Mouse (Mus musculus): ENCODE results near the gene Cyp2t4.

The Cyp2t4 gene

DNA sequence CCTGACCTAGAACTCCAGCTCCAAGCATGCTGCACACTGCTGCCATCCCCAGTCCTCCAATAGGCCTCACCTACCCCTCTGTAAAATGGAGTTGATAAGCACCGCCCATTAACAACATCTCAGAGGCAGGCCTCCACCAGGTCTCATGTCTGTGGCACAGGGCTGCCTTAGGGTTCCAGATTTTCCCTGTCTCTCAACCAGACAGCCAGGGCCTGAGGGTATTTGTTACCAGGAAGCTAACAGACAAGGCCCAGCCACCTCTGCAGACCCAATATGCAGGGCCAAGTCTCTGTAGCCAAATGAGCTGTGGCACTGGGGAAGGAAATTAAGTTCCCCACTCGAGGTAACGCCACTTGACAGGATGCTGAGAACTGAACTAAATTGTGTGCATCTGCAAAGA, 7.4 kb downstream of the Cyp2t4 start:
- no peak for DNase-seq (ENCODE audit: low spot score in 2 of 2)

DNA sequence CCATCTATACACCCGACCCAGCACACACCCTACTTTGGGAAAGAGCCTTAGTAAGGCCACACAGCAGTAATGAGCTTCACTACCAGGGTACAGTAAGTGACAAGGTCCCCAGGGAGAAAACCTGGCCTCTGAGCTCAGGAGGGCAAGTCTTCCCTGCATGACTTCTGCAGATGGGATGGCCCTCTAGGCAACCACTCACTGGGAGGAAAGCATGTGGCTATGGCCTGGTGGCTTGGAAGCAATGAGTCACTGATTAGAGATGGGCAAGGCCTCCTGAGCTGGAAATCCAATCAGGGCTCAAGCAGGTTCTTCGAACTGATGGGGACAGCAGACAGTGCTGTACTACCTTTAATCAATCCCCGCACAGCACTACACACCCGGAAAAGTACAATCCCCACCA, 8.2 kb downstream of the Cyp2t4 start:
- no peak for DNase-seq (ENCODE audit: low spot score in 2 of 2)

DNA sequence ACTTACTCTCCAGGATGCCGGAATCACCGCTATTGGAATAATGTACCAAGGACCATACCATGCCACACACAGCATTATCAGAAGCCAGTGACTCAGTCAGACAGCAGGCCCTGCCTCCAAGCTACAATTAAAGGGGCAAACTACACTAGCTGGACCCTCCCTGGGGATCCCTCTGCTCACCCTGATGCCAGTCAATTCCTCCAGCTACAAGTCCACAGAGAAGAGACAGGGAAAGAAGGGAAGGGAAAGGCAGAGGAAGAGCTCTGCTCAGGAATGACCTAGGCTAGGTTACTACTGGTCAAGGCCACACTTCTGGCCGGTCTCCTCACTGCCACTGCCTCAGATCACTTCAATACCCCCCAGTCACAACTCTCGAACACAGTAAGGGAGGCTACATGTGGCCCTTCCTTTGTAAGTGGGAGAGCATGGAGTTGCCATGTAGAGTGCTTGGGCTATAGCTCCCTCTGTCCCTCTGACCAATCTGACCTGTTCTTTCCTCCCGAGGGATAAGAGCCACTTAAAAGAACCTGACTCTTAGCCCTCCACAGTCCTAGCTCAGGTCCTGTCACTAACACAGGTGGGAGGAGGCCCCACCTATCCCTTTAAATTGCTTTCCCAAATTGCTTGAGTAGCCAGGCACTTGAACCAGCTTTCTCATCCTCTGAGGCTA, 9.4 kb downstream of the Cyp2t4 start:
- DNase-seq (ENCODE audit: low spot score in 2 of 2): no peak

GRCm38 (mm10) chr7:27163450-27163805, 9.9 kb downstream of the Cyp2t4 start:
- no peak for DNase-seq (ENCODE audit: low spot score in 2 of 2)

DNA sequence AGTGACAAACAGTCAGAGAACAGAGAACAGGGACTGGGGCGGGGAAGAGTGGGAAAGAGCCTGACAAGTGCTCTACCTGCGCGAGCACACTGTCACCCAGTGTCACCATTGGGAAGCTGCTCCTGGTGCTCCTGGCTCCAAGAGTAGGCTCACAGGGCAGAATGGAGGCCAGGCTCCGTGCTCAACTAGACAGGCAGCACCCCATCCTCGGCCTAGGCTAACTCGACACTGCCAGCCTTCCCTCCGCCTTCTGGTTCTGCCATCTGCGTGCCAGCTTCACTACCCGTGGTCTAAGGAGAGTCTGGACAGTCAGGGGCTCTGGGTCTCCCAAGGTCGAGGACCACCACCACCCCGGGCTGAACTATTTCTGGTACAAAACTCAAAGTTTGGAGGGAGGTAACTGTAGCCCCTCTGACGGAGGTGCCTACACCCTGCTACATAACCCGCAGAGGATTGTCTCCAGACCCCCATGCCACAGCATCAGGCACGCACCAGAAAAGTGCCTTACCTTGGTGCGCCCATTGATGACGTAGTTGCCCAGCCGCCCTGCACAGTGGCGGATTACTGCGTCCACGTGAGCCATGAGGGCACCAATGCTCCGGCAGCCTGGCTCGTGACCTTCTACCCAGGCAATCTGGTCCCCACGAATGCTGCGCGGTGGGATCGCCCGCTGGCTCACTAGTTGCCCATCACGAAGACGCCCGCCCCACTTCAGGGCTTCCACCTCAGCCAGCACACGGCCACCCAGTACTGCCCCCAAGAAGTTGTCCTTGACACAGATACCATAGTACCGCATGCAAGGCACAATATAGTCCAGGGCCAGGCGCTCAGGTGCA, 10.8 kb downstream of the Cyp2t4 start:
- no peak for DNase-seq (ENCODE audit: low spot score in 2 of 2)

GRCm38 (mm10) chr7:27165007-27165655, 11.6 kb downstream of the Cyp2t4 start:
- DNase-seq (ENCODE audit: low spot score in 2 of 2): no peak

GRCm38 (mm10) chr7:27165696-27166095, 12.2 kb downstream of the Cyp2t4 start:
- DNase-seq (ENCODE audit: low spot score in 2 of 2): no peak

- DNase-seq (ENCODE audit: low spot score in 2 of 2): peak; percentile 70 to 77
Observed at GRCm38 (mm10) chr7:27166229-27166613, 12.7 kb downstream of the Cyp2t4 start.

DNA sequence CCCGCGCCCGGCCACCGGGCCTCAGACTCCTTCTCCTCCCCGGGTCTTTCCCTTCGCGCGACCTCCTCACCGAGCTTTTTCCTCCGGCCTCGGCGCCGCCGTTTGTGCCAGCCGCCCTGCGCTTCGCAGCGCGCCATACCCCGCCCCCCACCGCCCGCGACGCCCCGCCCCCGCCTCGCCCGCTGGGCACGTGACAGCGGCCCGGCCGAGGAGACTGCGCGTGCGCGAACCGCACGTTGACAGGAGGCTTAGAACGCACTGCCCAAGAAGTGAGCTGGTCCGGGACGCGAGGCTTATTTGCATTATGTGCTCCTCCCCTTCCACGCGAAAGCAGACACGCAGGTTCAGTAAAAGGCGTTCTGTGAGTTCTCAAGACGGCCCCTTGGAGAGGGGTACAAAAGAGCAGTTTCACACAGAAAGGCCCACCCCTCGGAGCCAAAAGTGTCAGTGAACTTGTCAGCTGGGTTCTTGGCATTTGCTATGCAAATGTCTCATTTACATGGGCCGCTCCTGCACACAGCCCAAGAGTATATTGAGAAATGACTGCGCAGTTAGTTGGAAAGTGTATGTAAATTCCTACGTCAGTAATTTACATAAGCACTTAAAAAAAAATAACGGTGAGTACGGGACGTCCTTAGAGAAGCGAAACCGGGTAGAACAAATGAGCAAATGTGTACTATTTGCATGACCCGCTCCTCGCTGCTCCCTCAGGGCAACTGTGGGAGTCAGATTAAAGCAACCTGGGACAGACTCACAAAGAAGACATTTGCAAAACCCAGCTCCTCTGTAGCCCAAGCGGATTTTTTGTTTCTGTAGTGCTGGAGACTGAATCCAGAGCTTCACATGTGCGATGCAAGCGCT, 13.3 kb downstream of the Cyp2t4 start, which contains the start of gene Egln2:
Gene Egln2, minus strand, starts transcription at position 189 of the 861 bp plus-strand sequence.
- DNase-seq (ENCODE audit: low spot score in 2 of 2): peak; percentile 90 to 95

GRCm38 (mm10) chr7:27167475-27168094, 14.1 kb downstream of the Cyp2t4 start:
- no peak for DNase-seq (ENCODE audit: low spot score in 2 of 2)

GRCm38 (mm10) chr7:27168371-27168770, 14.9 kb downstream of the Cyp2t4 start:
- no peak for DNase-seq (ENCODE audit: low spot score in 2 of 2)

GRCm38 (mm10) chr7:27170981-27171380, 17.5 kb downstream of the Cyp2t4 start:
- DNase-seq (ENCODE audit: low spot score in 2 of 2): no peak

GRCm38 (mm10) chr7:27174496-27174895, 21.0 kb downstream of the Cyp2t4 start:
- no peak for DNase-seq (ENCODE audit: low spot score in 2 of 2)

DNA sequence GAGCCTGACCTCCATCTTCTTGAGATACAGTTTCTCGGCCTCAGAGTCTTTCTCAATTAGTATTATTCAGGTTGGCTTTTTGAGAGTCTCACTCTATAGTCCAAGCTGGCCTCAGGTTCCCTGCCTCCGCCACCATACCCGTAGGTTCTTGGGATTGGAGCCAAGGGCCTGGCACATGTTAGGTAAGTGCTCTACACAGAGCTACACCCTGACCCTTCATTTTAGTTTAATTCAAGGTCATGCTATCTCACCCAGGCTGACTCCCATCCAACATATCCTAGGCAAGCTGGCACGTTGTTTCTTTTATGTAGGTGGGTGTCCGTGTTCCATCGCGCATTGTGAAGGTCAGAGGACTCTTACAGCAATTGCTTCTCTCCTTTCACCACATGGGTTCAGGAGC, 21.4 kb downstream of the Cyp2t4 start:
- DNase-seq (ENCODE audit: low spot score in 2 of 2): no peak

GRCm38 (mm10) chr7:27177942-27178323, 24.4 kb downstream of the Cyp2t4 start:
- DNase-seq (ENCODE audit: low spot score in 2 of 2): no peak

- DNase-seq (ENCODE audit: low spot score in 2 of 2): peak; percentile 98 to 99
Observed at GRCm38 (mm10) chr7:27178324-27179216, 25.1 kb downstream of the Cyp2t4 start, which contains the start of gene Rab4b. TSS of gene Rab4b (minus strand) at chr7:27178896.

DNA sequence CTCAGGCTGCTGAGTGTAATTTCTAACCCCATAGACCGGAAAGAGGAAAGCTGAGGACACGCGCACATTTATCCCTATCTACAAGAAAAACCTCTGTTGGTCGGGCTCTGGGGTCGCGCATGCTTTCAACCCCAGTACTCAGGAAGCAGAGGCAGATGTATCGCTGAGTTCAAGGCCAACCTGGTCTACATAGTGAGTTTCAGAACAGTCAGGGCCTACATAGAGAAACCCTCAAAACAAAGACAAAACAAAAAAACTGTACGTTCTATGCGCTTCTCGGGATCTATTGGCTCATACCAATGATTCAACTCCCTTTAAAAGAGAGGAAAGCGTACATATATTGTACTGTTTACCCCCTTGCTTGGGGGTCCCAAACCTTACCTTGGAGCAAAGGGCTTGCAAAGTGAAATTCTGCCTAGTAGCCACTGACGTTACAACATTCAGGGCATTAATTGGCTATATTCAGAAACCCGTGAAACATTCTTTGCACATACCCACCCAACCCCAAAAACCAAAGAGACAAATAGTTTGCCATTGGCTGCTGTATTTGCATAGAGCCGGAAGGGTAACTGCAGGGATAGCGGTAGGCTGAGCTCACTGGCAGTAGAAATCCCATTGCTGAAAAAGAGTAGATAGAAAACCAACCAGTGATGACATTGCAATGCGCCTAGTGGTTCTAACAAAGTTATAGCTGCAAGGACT, 25.9 kb downstream of the Cyp2t4 start:
- no peak for DNase-seq (ENCODE audit: low spot score in 2 of 2)

GRCm38 (mm10) chr7:27180036-27180435, 26.5 kb downstream of the Cyp2t4 start:
- DNase-seq (ENCODE audit: low spot score in 2 of 2): no peak

DNA sequence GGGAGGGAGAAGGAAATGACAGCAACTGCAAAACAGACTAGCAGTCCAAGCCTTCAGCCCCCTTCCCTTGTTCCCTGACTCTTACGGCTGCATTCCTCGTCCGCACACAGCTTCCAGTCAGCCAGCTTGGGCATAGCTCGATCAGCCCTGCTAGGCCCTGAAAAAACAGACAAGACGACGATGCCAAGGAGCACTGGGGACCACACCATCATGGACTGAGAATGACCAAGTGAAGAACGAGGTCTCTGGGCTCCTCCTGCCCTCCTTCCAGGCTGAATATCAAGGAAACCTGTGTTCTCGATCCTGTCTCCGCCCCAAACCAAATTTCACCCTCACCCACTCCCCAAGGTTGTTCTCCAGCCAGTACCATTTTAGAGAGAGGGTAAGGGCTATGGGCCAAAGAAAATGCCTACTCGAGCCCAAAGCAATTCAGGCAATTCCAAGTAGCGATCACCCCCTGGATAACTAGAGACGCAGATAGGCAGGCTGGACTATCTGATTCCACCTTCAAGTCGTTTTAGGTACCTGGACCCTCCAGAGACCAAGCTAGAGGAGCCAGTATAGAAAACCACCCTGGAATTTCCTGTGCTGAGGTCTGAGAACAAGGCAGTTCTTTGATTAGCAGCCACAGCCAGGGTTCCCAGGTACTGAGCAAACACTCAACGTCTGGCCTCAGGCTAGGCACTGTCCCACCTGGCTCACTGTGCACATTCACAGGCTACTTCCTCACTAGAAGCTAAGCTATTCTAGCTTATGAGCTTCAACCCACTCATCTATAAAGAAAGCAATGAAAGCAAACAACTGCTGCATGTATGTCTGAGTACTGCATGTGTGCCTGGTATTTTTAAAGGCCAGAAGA, 27.6 kb downstream of the Cyp2t4 start, which contains the start of the genes Gm21983 and Mia:
Gene Gm21983, minus strand, starts transcription at position 250 of the 859 bp plus-strand sequence.
Gene Mia, minus strand, starts transcription at position 321 of the 859 bp plus-strand sequence.
- no peak for DNase-seq (ENCODE audit: low spot score in 2 of 2)

Measured in spleen, postnatal 14 days (tissue).